Mouse (Mus musculus): ENCODE data around the gene Slc23a4.

The Slc23a4 gene

DNA sequence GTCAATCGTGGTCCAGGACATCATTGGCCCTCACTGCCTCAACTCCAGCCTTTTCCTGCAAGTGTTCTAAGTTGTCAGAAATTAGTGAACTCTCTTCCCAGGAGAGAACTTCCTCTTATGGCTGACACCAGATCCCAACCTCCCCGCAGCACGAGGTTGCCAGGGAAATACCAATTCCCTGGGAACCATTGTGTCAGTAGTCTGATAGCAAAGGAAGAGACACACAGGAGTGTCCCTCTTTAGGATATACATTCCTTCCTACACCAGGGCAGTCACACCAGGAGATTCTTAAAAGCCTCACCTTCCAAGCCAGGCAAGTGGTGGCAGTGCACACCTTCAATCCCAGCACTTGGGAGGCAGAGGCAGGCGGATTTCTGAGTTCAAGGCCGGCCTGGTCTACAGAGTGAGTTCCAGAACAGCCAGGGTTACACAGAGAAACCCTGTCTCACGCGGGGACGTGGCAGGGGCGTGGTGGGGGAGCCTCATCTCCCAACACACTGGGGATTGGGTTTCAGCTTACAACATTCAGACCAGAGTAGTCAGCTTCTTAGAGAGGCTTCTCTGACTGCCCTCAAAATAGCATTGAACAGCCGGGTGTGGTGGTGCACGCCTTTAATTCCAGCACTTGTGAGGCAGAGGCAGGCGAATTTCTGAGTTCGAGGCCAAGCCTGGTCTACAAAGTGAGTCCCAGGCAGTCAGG lies 74.7 kb downstream of the Slc23a4 start:
- DNase-seq (ENCODE audit: low spot score in 2 of 2): no peak

DNA sequence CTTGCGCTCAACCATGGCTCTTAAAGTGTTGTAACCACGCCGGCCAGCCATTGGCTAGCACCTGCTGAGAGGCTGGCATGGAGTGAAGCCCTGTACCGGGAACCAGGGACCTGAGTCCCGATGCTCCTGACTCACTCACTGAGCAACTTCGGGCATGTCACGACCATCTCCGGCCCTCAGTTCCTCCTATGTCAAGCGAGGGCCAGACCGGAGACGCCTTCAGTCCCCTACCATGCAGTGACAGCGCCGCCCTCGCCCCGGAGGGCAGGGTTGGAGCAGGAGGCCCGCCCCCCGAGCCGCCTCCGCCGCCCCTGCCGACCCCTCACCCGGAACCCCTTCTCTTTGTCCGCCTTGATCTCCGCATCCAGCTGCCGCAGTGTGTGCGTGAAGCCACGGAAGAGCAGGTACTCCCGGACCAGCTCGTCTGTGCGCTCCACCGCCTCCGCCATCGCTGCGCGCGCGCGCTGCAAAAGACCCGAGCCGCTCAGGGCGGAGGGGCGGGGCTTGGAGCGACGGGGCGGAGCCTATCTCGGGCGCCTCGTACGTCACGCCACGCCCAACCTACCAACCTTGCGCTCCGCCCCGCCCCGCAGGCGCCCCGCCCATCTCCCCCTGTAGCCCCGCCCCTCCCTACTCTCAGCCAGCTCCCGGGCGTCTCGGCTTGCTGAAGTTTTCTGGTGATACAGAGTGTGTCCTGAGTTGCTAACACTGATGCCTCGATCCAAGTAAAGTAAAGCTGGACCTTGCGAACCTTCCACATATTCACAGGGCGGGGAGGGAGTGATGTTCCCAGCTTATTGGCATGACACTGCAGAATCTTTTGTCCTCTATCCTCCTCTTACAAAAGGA lies 77.6 kb downstream of the Slc23a4 start, which contains the start of gene Wdr91:
Wdr91 (minus strand) TSS at position 506 of the 849 bp plus-strand sequence.
- DNase-seq (ENCODE audit: low spot score in 2 of 2): peak; percentile 85

DNA sequence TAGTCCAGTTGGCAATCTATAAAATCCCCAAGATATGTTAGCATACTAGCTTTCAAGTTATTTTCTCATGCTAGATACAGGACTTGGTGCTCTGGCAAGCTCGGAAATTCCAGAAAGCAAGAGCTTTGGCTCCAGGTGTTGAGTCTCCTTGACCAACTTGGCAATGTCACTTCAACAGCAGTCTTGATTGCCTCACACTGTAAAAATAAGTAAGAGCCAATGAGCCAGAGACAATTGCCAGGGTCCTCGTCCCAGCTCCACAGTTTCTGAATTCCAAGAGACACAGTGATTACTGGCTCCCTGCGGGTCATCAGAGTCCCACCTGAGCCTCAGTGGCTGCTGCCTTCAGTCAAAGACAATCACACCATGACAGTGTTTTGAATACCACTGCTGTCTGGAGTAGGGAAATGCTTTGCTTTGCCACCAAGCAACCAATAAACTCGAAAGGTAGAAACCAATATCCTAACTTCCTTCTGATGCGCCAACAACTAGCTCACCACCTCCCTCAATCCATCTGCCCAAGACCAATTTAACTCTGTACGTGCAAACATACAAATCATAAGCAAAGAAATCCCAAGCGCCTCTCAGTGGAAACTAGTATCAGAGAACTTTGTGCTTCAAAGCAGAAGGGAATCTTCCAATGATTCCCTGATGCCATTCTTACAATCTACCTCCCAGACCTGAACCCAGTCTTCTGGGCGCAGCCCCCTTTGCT lies 78.4 kb downstream of the Slc23a4 start:
- DNase-seq (ENCODE audit: low spot score in 2 of 2): no peak

DNA sequence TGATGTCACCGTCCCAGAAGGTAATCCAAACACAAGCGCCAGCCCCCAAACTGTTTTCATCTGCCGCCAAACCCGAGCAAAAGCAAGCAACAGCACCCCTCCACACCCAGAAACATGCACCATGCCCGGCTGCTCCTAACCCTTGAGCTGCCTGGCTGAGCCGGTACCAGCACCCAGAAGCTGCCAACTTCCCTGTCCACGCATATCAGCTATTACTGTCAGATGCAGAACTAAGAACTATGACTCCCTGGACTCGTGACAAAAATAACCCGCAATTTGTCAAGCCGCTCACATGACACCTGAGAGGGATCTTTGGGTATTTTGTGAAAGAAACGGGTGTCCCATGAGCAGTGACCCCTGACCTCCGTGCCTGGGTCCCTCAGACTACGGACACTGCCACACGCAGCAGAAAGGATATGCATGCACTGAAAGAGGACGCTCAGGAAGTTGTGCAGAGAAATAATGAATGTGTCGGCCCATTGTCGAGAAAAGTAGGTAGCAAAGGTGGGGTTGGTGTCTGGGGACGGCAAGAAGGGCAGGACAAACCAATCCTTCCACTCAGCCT lies 80.4 kb downstream of the Slc23a4 start:
- DNase-seq (ENCODE audit: low spot score in 2 of 2): no peak

DNA sequence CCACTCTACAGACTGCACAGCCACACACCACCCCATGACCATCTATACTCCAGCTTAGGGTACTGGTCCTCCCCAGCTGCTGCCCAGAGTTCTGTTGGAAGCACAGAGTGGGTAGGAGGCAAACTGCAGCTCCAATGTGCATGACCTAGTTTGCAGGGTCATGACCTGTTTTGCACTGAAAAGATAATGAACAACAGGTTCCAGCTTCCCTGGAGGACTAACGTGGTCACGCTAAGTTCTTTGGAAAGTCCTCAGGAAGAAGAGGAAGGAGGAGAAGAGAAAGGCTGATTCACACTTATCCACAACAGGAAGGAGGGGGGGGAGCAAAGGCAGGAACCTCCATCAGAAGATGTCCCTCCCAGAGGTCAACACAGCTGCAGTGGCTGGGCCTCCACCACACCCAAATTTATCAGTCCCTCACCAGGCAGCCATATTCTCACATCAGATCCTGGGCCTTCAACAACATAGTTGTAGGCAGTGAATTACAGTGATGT lies 81.0 kb downstream of the Slc23a4 start:
- DNase-seq (ENCODE audit: low spot score in 2 of 2): no peak

DNA sequence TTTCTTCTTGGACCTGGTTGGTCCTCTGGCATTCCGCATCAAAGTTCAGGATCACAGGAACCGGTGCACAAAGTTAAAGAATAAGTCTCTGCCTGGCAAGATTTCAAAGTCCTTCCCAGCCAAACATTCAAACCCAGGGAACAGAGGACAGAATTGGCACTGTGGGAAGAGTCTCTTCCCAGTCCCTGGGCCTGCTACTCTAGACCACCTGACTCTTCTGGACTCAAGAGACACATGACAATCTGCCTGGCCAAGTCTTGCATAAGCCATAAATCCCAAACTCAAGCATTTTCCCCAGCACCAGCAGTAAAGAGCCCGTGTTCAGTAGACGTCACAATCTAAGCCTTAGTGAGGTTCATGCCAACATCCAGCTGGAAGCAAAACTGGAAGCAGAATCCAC lies 81.5 kb downstream of the Slc23a4 start:
- DNase-seq (ENCODE audit: low spot score in 2 of 2): no peak

DNA sequence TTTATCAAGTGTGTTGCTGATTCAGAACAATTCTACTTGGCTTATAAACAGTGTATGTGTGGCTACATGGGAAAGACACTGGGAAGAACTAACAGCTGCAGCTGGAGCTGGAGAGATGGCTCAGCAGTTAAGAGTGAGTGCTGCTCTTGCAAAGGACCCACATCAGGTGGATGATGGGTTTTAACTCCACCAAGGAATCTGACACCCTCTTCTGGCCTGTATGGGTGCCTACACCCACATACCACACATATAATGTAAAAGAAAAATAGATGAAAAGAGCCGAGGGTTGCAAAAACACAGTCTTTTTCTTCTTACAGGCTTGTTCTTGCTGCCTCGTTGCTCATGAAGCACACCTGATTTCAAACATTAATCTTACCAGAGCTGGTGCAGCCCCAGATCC lies 82.1 kb downstream of the Slc23a4 start:
- no peak for DNase-seq (ENCODE audit: low spot score in 2 of 2)

DNA sequence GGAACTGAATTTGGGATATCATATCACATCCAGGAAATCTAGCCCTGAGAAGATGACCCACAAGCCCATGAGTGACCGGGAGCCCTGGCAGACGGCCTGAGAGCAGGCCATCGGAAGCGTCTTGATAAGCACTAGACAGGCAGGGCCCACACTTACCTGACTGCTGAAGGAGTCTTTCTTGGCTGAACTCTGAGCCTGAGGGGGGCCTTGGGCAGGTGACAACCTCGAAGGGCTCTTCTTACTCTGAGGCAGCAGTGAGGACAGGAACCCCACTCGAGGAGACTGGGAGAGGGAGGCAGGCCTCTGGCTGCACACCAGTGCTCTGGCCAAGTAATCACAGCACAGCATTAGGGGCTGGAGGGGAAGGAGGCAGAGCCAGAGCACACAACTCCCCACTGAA lies 83.8 kb downstream of the Slc23a4 start:
- DNase-seq (ENCODE audit: low spot score in 2 of 2): no peak

DNA sequence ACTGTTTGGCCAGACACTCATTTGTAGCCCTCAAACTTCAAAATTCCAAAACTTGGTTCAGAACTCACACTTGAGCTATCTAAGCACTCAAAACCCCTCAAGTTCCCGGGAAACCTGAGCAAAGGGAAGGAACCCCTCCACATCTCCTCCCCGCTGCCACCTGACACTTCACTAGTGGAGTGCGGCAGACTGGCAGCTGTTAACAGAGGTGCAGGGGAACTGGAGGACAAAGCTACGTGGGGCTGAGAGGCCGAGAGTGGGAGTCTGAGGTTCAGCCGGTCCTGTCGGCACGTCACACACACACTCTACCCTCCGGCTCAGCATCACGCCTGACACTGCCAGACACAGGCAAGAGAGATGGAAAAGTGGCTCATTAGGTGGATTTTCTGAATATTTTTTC lies 84.4 kb downstream of the Slc23a4 start:
- no peak for DNase-seq (ENCODE audit: low spot score in 2 of 2)

DNA sequence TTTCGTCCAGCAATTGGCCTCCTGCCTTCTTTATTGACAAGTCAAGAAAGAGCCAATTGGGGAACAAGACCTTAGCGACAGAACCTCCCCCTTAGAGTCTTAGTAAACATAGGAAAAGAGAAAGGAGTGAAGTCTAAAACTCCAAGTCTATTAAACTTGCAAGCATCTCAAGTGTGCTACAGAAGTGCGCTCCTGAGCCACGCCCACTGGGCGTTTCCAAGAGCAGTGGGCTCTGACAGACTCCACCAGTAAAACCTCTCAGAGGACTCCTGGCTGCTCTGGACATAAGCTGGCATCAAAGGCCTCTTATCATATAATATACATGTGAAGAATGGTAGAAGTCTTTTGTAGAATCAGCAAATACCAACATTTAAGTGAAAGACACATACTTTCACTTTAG lies 84.8 kb downstream of the Slc23a4 start:
- no peak for DNase-seq (ENCODE audit: low spot score in 2 of 2)

DNA sequence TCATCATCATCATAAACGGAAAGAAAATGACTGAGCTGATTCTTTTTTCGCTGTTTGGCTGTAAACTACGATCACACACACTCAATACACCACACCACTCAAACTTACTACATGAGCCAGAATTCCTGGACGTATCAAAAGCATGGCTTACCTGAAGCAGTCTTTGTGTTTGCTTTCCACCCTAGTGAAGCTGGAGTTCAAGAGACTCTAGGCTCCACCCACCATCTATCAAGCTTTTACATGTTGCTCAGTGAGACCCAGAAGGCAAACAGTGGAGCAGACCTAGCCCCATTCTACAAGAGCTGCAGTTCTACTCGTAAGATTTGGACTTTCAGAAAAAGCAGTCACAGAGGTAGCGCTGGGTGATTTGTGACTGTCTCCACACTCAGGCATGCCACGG lies 85.6 kb downstream of the Slc23a4 start:
- no peak for DNase-seq (ENCODE audit: low spot score in 2 of 2)

DNA sequence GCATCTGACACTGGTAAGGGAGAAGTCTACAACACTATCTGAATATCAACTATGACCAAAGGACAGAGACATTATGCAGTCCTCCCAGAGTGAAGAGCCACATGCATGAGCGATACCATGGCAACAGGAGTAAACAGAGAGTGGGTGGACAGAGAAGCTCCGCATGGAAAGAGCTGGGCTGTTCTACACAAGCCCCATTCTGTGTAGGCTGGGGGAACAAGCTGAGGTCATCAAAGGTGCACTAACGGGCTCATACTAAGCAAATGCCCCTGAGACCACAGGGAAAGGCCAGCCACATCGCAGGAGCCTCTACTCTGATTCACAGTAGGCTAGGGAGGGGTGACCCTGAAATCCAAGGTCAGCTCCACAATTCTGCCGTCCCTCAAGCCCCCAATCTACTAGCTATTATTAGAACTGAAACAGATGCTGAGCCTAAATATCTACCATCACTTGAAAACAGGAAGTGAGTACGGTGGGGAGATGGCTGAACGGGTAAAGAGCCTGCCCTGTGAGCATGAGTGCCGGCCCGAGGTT lies 86.2 kb downstream of the Slc23a4 start:
- no peak for DNase-seq (ENCODE audit: low spot score in 2 of 2)

DNA sequence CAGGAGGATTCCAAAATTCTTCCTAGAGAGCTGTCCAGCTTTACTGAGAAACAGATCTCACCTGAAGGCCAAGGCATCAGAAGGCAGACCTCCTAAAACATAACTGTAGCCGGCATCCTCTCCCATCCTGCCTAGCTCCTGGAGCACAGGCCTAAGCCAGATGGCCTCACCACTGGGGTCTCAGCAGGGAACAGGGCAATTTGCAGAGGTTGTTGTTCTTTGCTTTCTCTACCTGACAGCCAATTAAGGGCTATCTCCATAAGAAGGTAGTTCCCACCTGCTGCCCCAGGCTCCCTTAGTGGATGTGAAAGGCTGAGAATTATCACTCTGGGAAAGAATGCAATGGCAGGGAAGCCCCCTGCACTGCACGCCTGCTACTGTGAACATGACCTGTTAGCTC lies 87.2 kb downstream of the Slc23a4 start:
- no peak for DNase-seq (ENCODE audit: low spot score in 2 of 2)

DNA sequence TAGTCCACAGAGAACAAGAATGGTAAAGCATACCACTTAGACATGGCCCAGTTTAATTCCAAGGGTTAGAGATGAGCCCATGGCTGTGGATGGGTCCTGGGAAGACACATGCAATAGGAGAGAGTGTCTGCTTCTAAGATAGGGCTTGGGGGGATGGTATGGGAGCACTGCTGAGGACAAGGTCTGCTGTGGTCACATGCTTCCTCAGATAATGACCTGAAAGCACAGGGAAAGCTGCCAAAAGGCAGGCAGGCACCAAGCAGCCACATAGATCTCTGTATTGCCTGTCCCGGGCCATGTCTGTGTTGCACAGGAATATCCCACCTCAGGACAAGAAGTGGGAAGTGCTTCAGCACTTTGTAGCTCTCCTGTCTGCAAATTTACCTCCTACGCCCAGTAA lies 89.1 kb downstream of the Slc23a4 start:
- no peak for DNase-seq (ENCODE audit: low spot score in 2 of 2)

DNA sequence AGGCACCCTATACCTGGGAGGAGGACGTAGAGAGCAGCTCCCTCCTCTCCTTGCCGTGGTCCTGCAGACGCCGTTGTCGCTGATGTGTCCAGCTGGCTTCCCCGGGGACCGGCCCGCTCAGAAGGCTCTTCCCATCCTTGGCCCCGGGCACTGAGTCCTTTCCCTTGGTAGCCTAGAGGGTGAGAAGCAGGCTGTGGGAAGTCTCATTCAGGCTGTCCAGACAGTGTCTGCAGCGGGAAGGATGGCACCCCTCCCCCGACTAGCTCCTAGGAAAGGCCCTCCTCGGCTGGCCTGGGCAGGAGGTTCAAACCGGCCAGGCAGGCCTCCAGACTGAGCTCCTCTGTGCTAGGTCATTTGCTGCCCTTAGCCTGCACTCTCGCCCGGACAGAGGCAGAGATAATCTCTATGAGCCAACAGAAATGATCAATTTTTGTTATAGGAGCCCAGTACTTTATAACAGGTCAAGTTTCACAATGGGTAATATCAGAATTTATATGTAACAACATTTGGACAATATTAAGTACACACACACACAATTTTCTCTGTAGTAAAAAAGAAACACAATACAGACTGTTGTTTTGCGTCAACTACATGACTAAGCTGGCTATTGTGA lies 91.9 kb downstream of the Slc23a4 start:
- DNase-seq (ENCODE audit: low spot score in 2 of 2): no peak

DNA sequence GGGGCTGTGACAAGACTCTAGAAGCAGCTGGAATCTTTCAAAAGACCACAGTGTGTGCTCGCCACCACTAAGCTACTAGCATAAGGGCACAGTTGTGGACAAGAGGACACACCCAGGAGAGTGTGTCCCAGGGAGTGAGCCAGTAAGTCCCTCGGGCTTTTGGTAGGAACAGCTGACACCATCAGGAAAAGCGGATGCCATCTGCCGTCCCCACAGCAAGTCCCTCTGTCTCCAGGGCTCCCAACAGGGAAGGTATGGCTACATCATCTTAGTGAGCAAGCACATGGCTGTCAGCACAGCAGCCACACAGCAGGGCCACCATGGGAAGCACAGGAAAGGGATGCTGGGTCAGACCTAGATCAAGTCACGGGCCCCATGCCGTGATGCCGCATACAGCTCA lies 92.6 kb downstream of the Slc23a4 start:
- DNase-seq (ENCODE audit: low spot score in 2 of 2): no peak
